ENCODE assay signal across 20 mouse cellular contexts in genomic region chr10:99748668-99749260, GRCm38 (mm10). TPM values are rescaled to one million over a fixed set of nuclear protein-coding genes. Genes with fewer than 3 reads are reported as not detected.
DNase-seq lines count a peak whose midpoint lies in the region; ATAC-seq lines count a peak whose summit lies in the region.
"Had no signal": no experiment of that assay in that cellular context is flagged by ENCODE, and none has a peak within 500 bp of the region (broad histone marks: within the 10 kb centered on the region; RNA-seq: fewer than 3 reads in every experiment).

No protein-coding gene starts in this region.

- no peaks in the 10 kb centered on the region for H3K4me1 ChIP-seq in intestine, embryonic 16.5 days (ENCODE audit: control insufficient read depth, insufficient read depth, low read length)
- no peaks in the 10 kb centered on the region for H3K4me1 ChIP-seq in intestine, embryonic 15.5 days (replicated peaks)
- no peaks in the 10 kb centered on the region for H3K4me1 ChIP-seq in midbrain, embryonic 13.5 days (replicated peaks)
- H3K4me1 ChIP-seq: hindbrain, embryonic 12.5 days; megakaryocyte, embryonic 14.5 days had no signal

- peak; percentile 33; the same call in 1 of the 2 replicates for ATAC-seq in intestine, embryonic 16.5 days
- no peak for ATAC-seq in intestine, embryonic 15.5 days
- no peak for ATAC-seq in midbrain, embryonic 13.5 days
- ATAC-seq: CD4-positive, CD25-positive, alpha-beta regulatory T cell, adult 4 months; forebrain, embryonic 14.5 days; inflammation-experienced regulatory T-cells, adult 6 months; liver, postnatal 0 days; midbrain, embryonic 16.5 days had no signal

- H3K4me2 ChIP-seq in intestine, embryonic 16.5 days (ENCODE audit: low read depth, low read length) = no peak overlapping the region
- no peak overlapping the region for H3K4me2 ChIP-seq in intestine, embryonic 15.5 days (replicated peaks)
- no peak overlapping the region for H3K4me2 ChIP-seq in midbrain, embryonic 13.5 days (replicated peaks)
- H3K4me2 ChIP-seq: hindbrain, embryonic 12.5 days had no signal

- H3K27ac ChIP-seq in intestine, embryonic 16.5 days (ENCODE audit: low read length) = no peak overlapping the region
- H3K27ac ChIP-seq in intestine, embryonic 15.5 days = no peak overlapping the region
- no peak overlapping the region for H3K27ac ChIP-seq in midbrain, embryonic 13.5 days
- H3K27ac ChIP-seq: hindbrain, embryonic 12.5 days had no signal

- 62% methylated on average over 2 of the region's 2 CpGs for WGBS in intestine, embryonic 16.5 days
- WGBS in intestine, embryonic 15.5 days = 58% methylated on average over 2 of the region's 2 CpGs
- 91% methylated on average over 2 of the region's 2 CpGs for WGBS in midbrain, embryonic 13.5 days

- no peak overlapping the region for H3K4me3 ChIP-seq in intestine, embryonic 16.5 days (ENCODE audit: low read length)
- no peak overlapping the region for H3K4me3 ChIP-seq in intestine, embryonic 15.5 days (replicated peaks)
- H3K4me3 ChIP-seq in midbrain, embryonic 13.5 days (replicated peaks) = no peak overlapping the region
- H3K4me3 ChIP-seq: hindbrain, embryonic 12.5 days; megakaryocyte, embryonic 14.5 days had no signal

- H3K9ac ChIP-seq in intestine, embryonic 16.5 days (ENCODE audit: low read depth, low read length) = no peak overlapping the region
- no peak overlapping the region for H3K9ac ChIP-seq in intestine, embryonic 15.5 days
- H3K9ac ChIP-seq in midbrain, embryonic 13.5 days (replicated peaks) = no peak overlapping the region
- H3K9ac ChIP-seq: hindbrain, embryonic 12.5 days; liver, postnatal 0 days had no signal

- DNase-seq in retina, postnatal 1 day = peak; percentile 18
- DNase-seq in retina, embryonic 14.5 days (ENCODE audit: low spot score) = no peak
- peak; percentile 18 for DNase-seq in heart, postnatal 4 days
- DNase-seq in adrenal gland, postnatal 14 days = no peak
- DNase-seq: cerebellum, postnatal 14 days; embryo, embryonic 11 days; kidney, postnatal 4 days; liver; liver, postnatal 0 days; thymus, adult 2 months had no signal

- H3K36me3 ChIP-seq in intestine, embryonic 16.5 days (ENCODE audit: control insufficient read depth, insufficient read depth, low read length) = no peaks in the 10 kb centered on the region
- H3K36me3 ChIP-seq in intestine, embryonic 15.5 days = no peaks in the 10 kb centered on the region
- no peaks in the 10 kb centered on the region for H3K36me3 ChIP-seq in midbrain, embryonic 13.5 days
- H3K36me3 ChIP-seq: G1E; hindbrain, embryonic 12.5 days had no signal

- no peaks in the 10 kb centered on the region for H3K27me3 ChIP-seq in intestine, embryonic 16.5 days (replicated peaks; ENCODE audit: control insufficient read depth, insufficient read depth, low read length)
- H3K27me3 ChIP-seq in intestine, embryonic 15.5 days (replicated peaks) = no peaks in the 10 kb centered on the region
- no peaks in the 10 kb centered on the region for H3K27me3 ChIP-seq in midbrain, embryonic 13.5 days
- H3K27me3 ChIP-seq: hindbrain, embryonic 12.5 days; megakaryocyte, embryonic 14.5 days had no signal

- H3K9me3 ChIP-seq in intestine, embryonic 16.5 days (ENCODE audit: control insufficient read depth, low read length) = no peaks in the 10 kb centered on the region
- no peaks in the 10 kb centered on the region for H3K9me3 ChIP-seq in intestine, embryonic 15.5 days
- H3K9me3 ChIP-seq in midbrain, embryonic 13.5 days = no peaks in the 10 kb centered on the region
- H3K9me3 ChIP-seq: hindbrain, embryonic 12.5 days had no signal

RNA-seq across cellular contexts. Expression of gene Csl, which starts 10.7 kb away (rescaled TPM):
- polyA plus RNA-seq in intestine, embryonic 16.5 days (2015; fragmentation: Nextera tagmentation; extraction: Ambion mirVana) = 0.11 TPM in 1 of 2 replicates, not detected in the other
- polyA plus RNA-seq in intestine, embryonic 15.5 days (2015; fragmentation: Nextera tagmentation; extraction: Ambion mirVana) = 0.14 and 0.24 TPM in 2 replicates
- 1 to 10 TPM; 2.4 to 2.9 TPM for total RNA-seq in heart, postnatal 4 days (2021)
- total RNA-seq in adrenal gland, postnatal 14 days (2021) = 3.5 and 3.9 TPM in 2 replicates
- polyA plus RNA-seq in midbrain, embryonic 13.5 days (2015; fragmentation: Nextera tagmentation; extraction: Ambion mirVana) = 0.08 TPM in 1 of 2 replicates, not detected in the other
- polyA plus RNA-seq: CD4-positive, CD25-positive, alpha-beta regulatory T cell, adult 4 months; G1E; hindbrain, embryonic 12.5 days; inflammation-experienced regulatory T-cells, adult 6 months; liver, postnatal 0 days had no signal

Comparison
In these comparisons a context has a peak if more than half of its experiments do, and no peak if none do; other contexts are left out.
1. DNase-seq: peak in retina, postnatal 1 day (single experiment) and heart, postnatal 4 days (single experiment); none in retina, embryonic 14.5 days (single experiment) and adrenal gland, postnatal 14 days (single experiment).